Mouse (Mus musculus) G1E-ER4 (cell line): ENCODE measurements around the gene Krtap1-5. TPM values are rescaled to one million over a fixed set of nuclear protein-coding genes. Genes with fewer than 3 reads are reported as not detected.

Source experiments
- GATA1 ChIP-seq: IDR thresholded peaks from one replicate; pipeline ENCODE4 v1.8.0; 2012; ENCODE audit warnings: low read length, inconsistent platforms
- polyA plus RNA-seq: library from polyadenylated mRNA; stranded (reverse); fragments of >175 nt; gene quantifications from 2 replicates; pipeline ENCODE4 v1.2.3, GENCODE M21; 2012

The Krtap1-5 gene
- polyA plus RNA-seq, 1 experiment, result not detected

GRCm38 (mm10) chr11:99559366-99559765, 21.4 kb downstream of the Krtap1-5 start, which contains the start of gene Gm11939:
Gm11939 (minus strand) TSS chr11:99559466.
- TF ChIP-seq GATA1, result no peak

GRCm38 (mm10) chr11:99557976-99558745, 22.7 kb downstream of the Krtap1-5 start:
- TF ChIP-seq GATA1, result no peak

- no peak for TF ChIP-seq GATA1
These were observed 24.1 kb downstream of the Krtap1-5 start, which contains the start of gene Krtap3-2 for GRCm38 (mm10) chr11:99556753-99557152. Krtap3-2 (minus strand) TSS chr11:99556853.

- no peak for TF ChIP-seq GATA1
These were observed 24.6 kb downstream of the Krtap1-5 start for GRCm38 (mm10) chr11:99556195-99556594.

- TF ChIP-seq GATA1, result no peak
These were observed 30.1 kb downstream of the Krtap1-5 start, which contains the start of gene Krtap3-3 for GRCm38 (mm10) chr11:99550765-99551164. Krtap3-3 (minus strand) TSS chr11:99550865.

- no peak for TF ChIP-seq GATA1
These were observed 32.9 kb downstream of the Krtap1-5 start for GRCm38 (mm10) chr11:99547892-99548291.

GRCm38 (mm10) chr11:99539721-99540120, 41.1 kb downstream of the Krtap1-5 start:
- no peak for TF ChIP-seq GATA1

Other genes starting within 250 kb of the Krtap1-5 start
- gene Krt26, start 243.1 kb downstream of the Krtap1-5 start, polyA plus RNA-seq, result not detected in 2 replicates
- gene Krt27, start 229.9 kb downstream of the Krtap1-5 start, polyA plus RNA-seq, result not detected in 2 replicates
- gene Krt28, start 206.1 kb downstream of the Krtap1-5 start, polyA plus RNA-seq, result not detected in 2 replicates
- gene Krt10, start 191.7 kb downstream of the Krtap1-5 start, polyA plus RNA-seq, result 7.4 and 9.6 TPM in 2 replicates
- gene Krt12, start 158.8 kb downstream of the Krtap1-5 start, polyA plus RNA-seq, result 0.03 TPM in 1 of 2 replicates, not detected in the other
- not detected in 2 replicates for gene Krt20, start 142.9 kb downstream of the Krtap1-5 start, polyA plus RNA-seq
- gene Krt23, start 87.9 kb downstream of the Krtap1-5 start, polyA plus RNA-seq, result not detected in 2 replicates
- not detected in 2 replicates for gene Krt39, start 59.7 kb downstream of the Krtap1-5 start, polyA plus RNA-seq
- gene Krt40, start 37.9 kb downstream of the Krtap1-5 start, polyA plus RNA-seq, result not detected in 2 replicates
- not detected in 2 replicates for gene Krtap3-3, start 30.2 kb downstream of the Krtap1-5 start, polyA plus RNA-seq
- not detected in 2 replicates for gene Krtap3-2, start 24.2 kb downstream of the Krtap1-5 start, polyA plus RNA-seq
- not detected in 2 replicates for gene Gm11939, start 21.6 kb downstream of the Krtap1-5 start, polyA plus RNA-seq
- not detected in 2 replicates for gene Krtap3-1, start 14.4 kb downstream of the Krtap1-5 start, polyA plus RNA-seq
- gene Krtap1-4, start 2.6 kb upstream of the Krtap1-5 start, polyA plus RNA-seq, result not detected in 2 replicates
- not detected in 2 replicates for gene Krtap1-3, start 10.3 kb upstream of the Krtap1-5 start, polyA plus RNA-seq
- gene Krtap9-3, start 17.1 kb upstream of the Krtap1-5 start, polyA plus RNA-seq, result not detected in 2 replicates
- gene Gm11938, start 22.3 kb upstream of the Krtap1-5 start, polyA plus RNA-seq, result not detected in 2 replicates
- gene Gm11937, start 29.2 kb upstream of the Krtap1-5 start, polyA plus RNA-seq, result not detected in 2 replicates
- not detected in 2 replicates for gene Krtap2-4, start 33.8 kb upstream of the Krtap1-5 start, polyA plus RNA-seq
- gene Gm11562, start 39.4 kb upstream of the Krtap1-5 start, polyA plus RNA-seq, result not detected in 2 replicates
- gene Krtap4-1, start 47.2 kb upstream of the Krtap1-5 start, polyA plus RNA-seq, result not detected in 2 replicates
- gene Krtap4-2, start 54.1 kb upstream of the Krtap1-5 start, polyA plus RNA-seq, result not detected in 2 replicates
- gene Krtap4-7, start 63.1 kb upstream of the Krtap1-5 start, polyA plus RNA-seq, result not detected in 2 replicates
- not detected in 2 replicates for gene Gm11555, start 69.2 kb upstream of the Krtap1-5 start, polyA plus RNA-seq
- gene Gm11563, start 77.9 kb upstream of the Krtap1-5 start, polyA plus RNA-seq, result not detected in 2 replicates
- gene Krtap4-6, start 84.9 kb upstream of the Krtap1-5 start, polyA plus RNA-seq, result not detected in 2 replicates
- not detected in 2 replicates for gene Gm14190, start 109.7 kb upstream of the Krtap1-5 start, polyA plus RNA-seq
- gene Gm14180, start 153.3 kb upstream of the Krtap1-5 start, polyA plus RNA-seq, result not detected in 2 replicates
- gene Gm11595, start 191.9 kb upstream of the Krtap1-5 start, polyA plus RNA-seq, result not detected in 2 replicates
- not detected in 2 replicates for gene Krtap4-8, start 199.7 kb upstream of the Krtap1-5 start, polyA plus RNA-seq
- gene Krtap4-9, start 204.2 kb upstream of the Krtap1-5 start, polyA plus RNA-seq, result not detected in 2 replicates
- gene Gm11596, start 212.5 kb upstream of the Krtap1-5 start, polyA plus RNA-seq, result not detected in 2 replicates
- not detected in 2 replicates for gene Gm11569, start 217.9 kb upstream of the Krtap1-5 start, polyA plus RNA-seq
- gene Gm11554, start 223.4 kb upstream of the Krtap1-5 start, polyA plus RNA-seq, result not detected in 2 replicates
- not detected in 2 replicates for gene Krtap4-13, start 228.9 kb upstream of the Krtap1-5 start, polyA plus RNA-seq
- not detected in 2 replicates for gene Gm11564, start 234.7 kb upstream of the Krtap1-5 start, polyA plus RNA-seq